Mouse (Mus musculus): ENCODE data around the gene Aco2. TPM values are rescaled to one million over a fixed set of nuclear protein-coding genes. Genes with fewer than 3 reads are reported as not detected.
A peak's percentile ranks its signal among the peaks of the same experiment; 100 is the strongest.

Aco2 gene
- polyA plus RNA-seq, 1 experiment from 2014 or later, result 178 TPM

DNA sequence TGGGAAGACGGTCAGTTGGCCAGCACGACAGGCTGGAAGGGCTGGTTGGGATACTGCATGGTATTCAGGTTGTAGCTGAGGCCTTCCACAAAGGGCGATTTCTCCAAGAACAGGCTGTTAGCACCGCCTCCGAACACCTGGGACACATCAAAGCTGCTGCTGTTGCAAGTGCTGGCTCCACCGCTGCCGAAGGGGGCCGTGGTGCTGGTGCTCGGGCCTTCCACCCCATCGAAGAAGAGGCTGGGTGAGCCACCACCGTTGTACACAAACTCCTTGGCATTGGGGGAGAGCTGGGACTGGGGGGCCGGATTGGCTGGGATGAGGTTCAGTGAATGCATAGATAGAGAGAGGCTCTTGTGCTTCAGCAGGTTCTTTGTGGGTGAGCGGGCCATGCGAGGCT is 21.4 kb upstream of the Aco2 start:
- Histone ChIP-seq H3K27me3 (replicated peaks; ENCODE audit: control insufficient read depth, insufficient read depth, low read length) (no peaks in the 10 kb centered on the region), H3K36me3 (ENCODE audit: control insufficient read depth, insufficient read depth, low read length) (peaks cover 59% of the 10 kb centered on the region), H3K4me3 (ENCODE audit: low read depth, low read length) (no peak overlapping the region), H3K4me2 (ENCODE audit: low read length) (no peak overlapping the region), H3K4me1 (replicated peaks; ENCODE audit: control insufficient read depth, insufficient read depth, low read length) (no peaks in the 10 kb centered on the region), H3K9ac (ENCODE audit: low read length) (no peak overlapping the region), H3K9me3 (ENCODE audit: control insufficient read depth, low read length) (no peaks in the 10 kb centered on the region), H3K27ac (ENCODE audit: low read depth) (no peak overlapping the region)
- ATAC-seq (replicated peaks; ENCODE audit: low FRiP score, low TSS enrichment, low read depth) (no peak), DNase-seq (ENCODE audit: low spot score) (no peak)
- 79% methylated on average over 14 of the region's 14 CpGs for WGBS

- H3K4me2 ChIP-seq (ENCODE audit: low read length), result no peak overlapping the region
- no peaks in the 10 kb centered on the region for H3K27me3 ChIP-seq (replicated peaks; ENCODE audit: control insufficient read depth, insufficient read depth, low read length)
- H3K9ac ChIP-seq (ENCODE audit: low read length), result no peak overlapping the region
- no peak overlapping the region for H3K27ac ChIP-seq (ENCODE audit: low read depth)
- H3K36me3 ChIP-seq (ENCODE audit: control insufficient read depth, insufficient read depth, low read length), result peaks cover 59% of the 10 kb centered on the region
- H3K4me3 ChIP-seq (ENCODE audit: low read depth, low read length), result no peak overlapping the region
- DNase-seq (ENCODE audit: low spot score) (no peak), ATAC-seq (replicated peaks; ENCODE audit: low FRiP score, low TSS enrichment, low read depth) (no peak)
- no peaks in the 10 kb centered on the region for H3K4me1 ChIP-seq (replicated peaks; ENCODE audit: control insufficient read depth, insufficient read depth, low read length)
- H3K9me3 ChIP-seq (ENCODE audit: control insufficient read depth, low read length), result no peaks in the 10 kb centered on the region
- WGBS, result 96% methylated on average over 15 of the region's 15 CpGs
These were observed 20.7 kb upstream of the Aco2 start for GRCm38 (mm10) chr15:81851375-81851774.

DNA sequence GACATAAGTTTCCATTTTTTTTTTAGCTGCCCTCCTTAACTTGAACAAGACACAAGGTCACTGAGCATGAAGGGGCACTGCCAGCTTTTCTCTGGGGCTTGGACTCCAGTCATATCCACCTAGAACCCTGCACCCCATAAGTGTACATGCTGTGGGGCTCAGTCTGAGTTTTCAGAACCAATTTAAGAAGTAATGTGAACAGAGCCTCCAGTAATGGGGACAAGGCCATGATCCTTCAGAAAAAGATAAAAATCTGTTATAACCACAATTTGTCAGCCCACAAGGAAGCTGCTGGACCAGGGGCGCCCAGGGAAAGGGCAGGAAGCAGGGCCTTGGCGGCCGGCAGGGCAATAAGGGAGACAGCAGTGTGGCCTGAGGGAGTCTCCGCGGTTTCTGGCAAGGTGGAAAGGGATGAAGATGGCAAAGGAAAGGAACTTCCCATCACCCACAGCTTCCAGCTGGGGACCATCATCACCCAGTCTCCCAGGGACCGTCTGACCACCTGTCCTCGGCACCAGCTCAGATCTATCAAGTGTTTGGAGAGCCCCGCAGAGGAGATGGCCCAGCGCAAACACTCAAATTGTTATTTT is 19.6 kb upstream of the Aco2 start:
- DNase-seq (ENCODE audit: low spot score), result no peak
- no peak for ATAC-seq (replicated peaks; ENCODE audit: low FRiP score, low TSS enrichment, low read depth)

DNA sequence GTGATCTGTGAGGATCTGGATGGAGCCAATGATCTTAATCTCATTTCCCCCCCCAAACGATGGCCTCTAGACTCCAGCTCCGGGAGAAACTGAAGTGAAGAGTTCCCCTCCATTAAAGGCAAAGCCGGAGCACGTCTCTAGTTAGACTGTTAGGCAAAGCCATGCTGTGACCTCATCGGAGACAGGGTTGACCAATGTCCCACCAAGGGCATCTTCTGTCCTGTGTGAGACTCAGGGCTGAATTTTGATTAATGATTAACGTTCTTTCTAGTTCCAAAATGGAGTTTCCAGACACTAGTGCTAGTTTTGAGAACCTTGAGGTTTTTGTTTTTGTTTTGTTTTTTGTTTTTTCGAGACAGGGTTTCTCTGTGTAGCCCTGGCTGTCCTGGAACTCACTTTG is 19.0 kb upstream of the Aco2 start:
- Histone ChIP-seq H3K4me3 (ENCODE audit: low read depth, low read length) (no peak overlapping the region), H3K9me3 (ENCODE audit: control insufficient read depth, low read length) (no peaks in the 10 kb centered on the region), H3K27ac (ENCODE audit: low read depth) (no peak overlapping the region), H3K4me2 (ENCODE audit: low read length) (no peak overlapping the region), H3K27me3 (replicated peaks; ENCODE audit: control insufficient read depth, insufficient read depth, low read length) (no peaks in the 10 kb centered on the region), H3K36me3 (ENCODE audit: control insufficient read depth, insufficient read depth, low read length) (peaks cover 48% of the 10 kb centered on the region), H3K4me1 (replicated peaks; ENCODE audit: control insufficient read depth, insufficient read depth, low read length) (no peaks in the 10 kb centered on the region), H3K9ac (ENCODE audit: low read length) (no peak overlapping the region)
- ATAC-seq (replicated peaks; ENCODE audit: low FRiP score, low TSS enrichment, low read depth), result no peak
- WGBS, result 85% methylated on average over 7 of the region's 7 CpGs
- no peak for DNase-seq (ENCODE audit: low spot score)

More for the DNA sequence above, 19.6 kb upstream of the Aco2 start:
- no peak overlapping the region for H3K9ac ChIP-seq (ENCODE audit: low read length)
- no peaks in the 10 kb centered on the region for H3K27me3 ChIP-seq (replicated peaks; ENCODE audit: control insufficient read depth, insufficient read depth, low read length)
- no peak overlapping the region for H3K4me3 ChIP-seq (ENCODE audit: low read depth, low read length)
- H3K9me3 ChIP-seq (ENCODE audit: control insufficient read depth, low read length), result no peaks in the 10 kb centered on the region
- no peak overlapping the region for H3K27ac ChIP-seq (ENCODE audit: low read depth)
- H3K4me1 ChIP-seq (replicated peaks; ENCODE audit: control insufficient read depth, insufficient read depth, low read length), result no peaks in the 10 kb centered on the region
- peaks cover 54% of the 10 kb centered on the region for H3K36me3 ChIP-seq (ENCODE audit: control insufficient read depth, insufficient read depth, low read length)
- no peak overlapping the region for H3K4me2 ChIP-seq (ENCODE audit: low read length)
- 78% methylated on average over 9 of the region's 9 CpGs for WGBS

DNA sequence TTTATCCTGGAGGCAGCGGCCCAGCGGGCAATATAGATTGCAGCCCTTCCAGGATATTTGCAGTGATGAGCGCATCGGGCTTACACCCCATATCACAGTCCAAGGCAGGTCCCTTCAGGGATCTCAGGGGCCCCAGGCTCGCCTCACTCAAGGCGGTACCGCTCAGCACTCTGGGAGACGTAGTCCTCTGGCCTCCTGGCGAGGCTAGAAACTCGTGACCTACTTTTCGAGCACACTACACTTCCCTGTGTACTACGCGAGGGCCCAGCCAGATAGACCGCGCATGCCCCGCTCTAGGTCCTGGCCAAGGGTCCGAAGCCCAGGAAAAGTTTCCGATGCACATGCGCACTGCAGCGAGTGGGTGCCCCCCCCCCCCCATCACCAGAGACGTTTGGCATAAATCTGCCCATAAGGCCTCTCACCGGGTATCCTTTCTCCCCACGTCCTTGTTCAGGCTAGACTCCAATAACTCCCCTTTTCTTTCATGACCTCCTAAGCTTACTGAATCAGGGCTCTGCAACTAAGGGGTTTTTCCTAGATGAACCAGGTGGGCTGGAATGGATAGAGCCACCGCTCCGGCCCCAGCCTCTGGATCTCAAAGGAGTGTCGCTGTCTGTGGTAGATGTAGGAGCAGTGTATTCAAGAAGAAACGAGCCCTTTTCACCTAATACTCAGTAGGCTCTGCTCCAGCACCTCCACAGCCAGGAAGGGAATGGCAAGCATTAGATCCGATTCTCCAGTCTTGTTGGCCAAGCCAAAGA is 15.9 kb upstream of the Aco2 start:
- WGBS, result under 1% methylated on average over 28 of the region's 28 CpGs
- H3K27ac ChIP-seq (ENCODE audit: low read depth), result peak overlapping the region; percentile 62
- peak overlapping the region; percentile 94 for H3K4me3 ChIP-seq (ENCODE audit: low read depth, low read length)
- H3K4me1 ChIP-seq (replicated peaks; ENCODE audit: control insufficient read depth, insufficient read depth, low read length), result peaks cover 9% of the 10 kb centered on the region; the same call in 1 of the 2 replicates
- H3K4me2 ChIP-seq (ENCODE audit: low read length), result peak overlapping the region; percentile 98
- ATAC-seq (replicated peaks; ENCODE audit: low FRiP score, low TSS enrichment, low read depth), result peak; percentile 84
- DNase-seq (ENCODE audit: low spot score), result peak; percentile 87
- H3K27me3 ChIP-seq (replicated peaks; ENCODE audit: control insufficient read depth, insufficient read depth, low read length), result no peaks in the 10 kb centered on the region
- H3K9me3 ChIP-seq (ENCODE audit: control insufficient read depth, low read length), result no peaks in the 10 kb centered on the region
- H3K36me3 ChIP-seq (ENCODE audit: control insufficient read depth, insufficient read depth, low read length), result peaks cover 23% of the 10 kb centered on the region
- peak overlapping the region; percentile 94 for H3K9ac ChIP-seq (ENCODE audit: low read length)

- Histone ChIP-seq H3K9ac (ENCODE audit: low read length) (peak overlapping the region; percentile 94), H3K27me3 (replicated peaks; ENCODE audit: control insufficient read depth, insufficient read depth, low read length) (no peaks in the 10 kb centered on the region), H3K4me2 (ENCODE audit: low read length) (peak overlapping the region; percentile 98), H3K27ac (ENCODE audit: low read depth) (peak overlapping the region; percentile 80), H3K4me1 (replicated peaks; ENCODE audit: control insufficient read depth, insufficient read depth, low read length) (peaks cover 9% of the 10 kb centered on the region; the same call in 1 of the 2 replicates), H3K9me3 (ENCODE audit: control insufficient read depth, low read length) (no peaks in the 10 kb centered on the region), H3K36me3 (ENCODE audit: control insufficient read depth, insufficient read depth, low read length) (peaks cover 14% of the 10 kb centered on the region), H3K4me3 (ENCODE audit: low read depth, low read length) (peak overlapping the region; percentile 94)
- no peak for ATAC-seq (replicated peaks; ENCODE audit: low FRiP score, low TSS enrichment, low read depth)
- no peak for DNase-seq (ENCODE audit: low spot score)
- under 1% methylated on average over 14 of the region's 14 CpGs for WGBS
These were observed 15.0 kb upstream of the Aco2 start for GRCm38 (mm10) chr15:81856938-81857723.

- WGBS, result 0% methylated on average over 29 of the region's 33 CpGs
- Histone ChIP-seq H3K27ac (ENCODE audit: low read depth) (peak overlapping the region; percentile 80), H3K36me3 (ENCODE audit: control insufficient read depth, insufficient read depth, low read length) (peaks cover 11% of the 10 kb centered on the region), H3K4me3 (ENCODE audit: low read depth, low read length) (peak overlapping the region; percentile 94), H3K9ac (ENCODE audit: low read length) (peak overlapping the region; percentile 94), H3K27me3 (replicated peaks; ENCODE audit: control insufficient read depth, insufficient read depth, low read length) (no peaks in the 10 kb centered on the region), H3K4me2 (ENCODE audit: low read length) (peak overlapping the region; percentile 98), H3K4me1 (replicated peaks; ENCODE audit: control insufficient read depth, insufficient read depth, low read length) (peaks cover 9% of the 10 kb centered on the region; the same call in 1 of the 2 replicates), H3K9me3 (ENCODE audit: control insufficient read depth, low read length) (no peaks in the 10 kb centered on the region)
- 0 out of 2 replicates have a peak, but pooled peaks have one; percentile 4 for ATAC-seq (replicated peaks; ENCODE audit: low FRiP score, low TSS enrichment, low read depth)
- DNase-seq (ENCODE audit: low spot score), result no peak
These were observed 14.4 kb upstream of the Aco2 start for GRCm38 (mm10) chr15:81857724-81858116.

DNA sequence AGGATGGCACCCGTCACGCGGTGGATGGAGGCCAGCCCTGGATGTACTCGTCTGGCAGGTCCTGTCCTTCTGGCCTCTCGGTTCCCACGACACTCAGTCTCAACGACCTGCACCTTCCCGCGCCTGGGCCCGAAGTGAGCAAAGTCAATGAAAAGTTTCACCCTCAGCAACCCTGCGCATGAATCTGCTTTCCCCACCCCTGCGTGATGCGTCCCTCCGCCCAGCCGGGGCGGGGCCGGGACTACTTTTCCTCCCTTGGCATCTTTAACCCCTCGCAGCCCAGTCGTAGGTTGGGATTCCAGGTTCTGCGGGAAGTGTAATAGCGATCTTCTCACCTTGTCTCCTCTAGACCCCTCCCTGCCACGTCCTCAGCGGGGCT is 14.0 kb upstream of the Aco2 start:
- H3K27me3 ChIP-seq (replicated peaks; ENCODE audit: control insufficient read depth, insufficient read depth, low read length), result no peaks in the 10 kb centered on the region
- peak overlapping the region; percentile 94 for H3K4me3 ChIP-seq (ENCODE audit: low read depth, low read length)
- H3K4me2 ChIP-seq (ENCODE audit: low read length), result peak overlapping the region; percentile 98
- peak; percentile 37 for ATAC-seq (replicated peaks; ENCODE audit: low FRiP score, low TSS enrichment, low read depth)
- DNase-seq (ENCODE audit: low spot score), result peak; percentile 99
- peak overlapping the region; percentile 95 for H3K27ac ChIP-seq (ENCODE audit: low read depth)
- no peaks in the 10 kb centered on the region for H3K9me3 ChIP-seq (ENCODE audit: control insufficient read depth, low read length)
- under 1% methylated on average over 23 of the region's 23 CpGs for WGBS
- peaks cover 9% of the 10 kb centered on the region for H3K36me3 ChIP-seq (ENCODE audit: control insufficient read depth, insufficient read depth, low read length)
- peaks cover 9% of the 10 kb centered on the region; the same call in 1 of the 2 replicates for H3K4me1 ChIP-seq (replicated peaks; ENCODE audit: control insufficient read depth, insufficient read depth, low read length)
- H3K9ac ChIP-seq (ENCODE audit: low read length), result peak overlapping the region; percentile 94
